Mouse (Mus musculus) myocyte (in vitro differentiated cells): ENCODE measurements at regions not wholly inside any gene's neighbourhood (a gene's known extent, or its start where the extent isn't known, plus 50 kb on each side); places are given as distances from the start of the nearest gene placed in this dataset.
A peak's percentile ranks its signal among the peaks of the same experiment; 100 is the strongest.

Experiments
- H3K27me3 ChIP-seq: one replicate; pipeline ENCODE4 v1.6.1; 2011; ENCODE audit not compliant: control insufficient read depth, insufficient read depth, insufficient read length
- H3K36me3 ChIP-seq: one replicate; pipeline ENCODE4 v1.6.1; 2011; ENCODE audit not compliant: control insufficient read depth, insufficient read depth
- H3K4me2 ChIP-seq: one replicate; pipeline ENCODE4 v1.6.1; 2011; ENCODE audit warnings: low read depth, control low read depth
- H3K4me3 ChIP-seq: one replicate; pipeline ENCODE4 v1.5.1; 2011; ENCODE audit warnings: mild to moderate bottlenecking, control low read depth, moderate library complexity
- H3K79me2 ChIP-seq: one replicate; pipeline ENCODE4 v1.6.1; 2011; ENCODE audit not compliant: control insufficient read depth, insufficient read depth
- H3ac ChIP-seq: one replicate; pipeline ENCODE4 v1.6.1; 2011; ENCODE audit not compliant: control insufficient read depth, insufficient read length
- CEBPB ChIP-seq: IDR thresholded peaks from 2 replicates; pipeline ENCODE4 v1.6.1; 2011; ENCODE audit warnings: mild to moderate bottlenecking, moderate library complexity; ENCODE audit not compliant: poor library complexity, insufficient read depth, severe bottlenecking
- E2F4 ChIP-seq: IDR thresholded peaks from one replicate; pipeline ENCODE4 v1.6.1; 2011; ENCODE audit warnings: mild to moderate bottlenecking, control low read depth, moderate library complexity; ENCODE audit not compliant: insufficient read depth
- MAX ChIP-seq: IDR thresholded peaks from one replicate; pipeline ENCODE4 v1.6.1; 2011; ENCODE audit warnings: low read depth, mild to moderate bottlenecking, control low read depth
- MYOD1 ChIP-seq, 3 experiments: IDR thresholded peaks; one replicate each; pipeline ENCODE4 v1.6.1; 2011; ENCODE audit warnings: control low read depth in 2 of 3, low read depth in 2 of 3, mild to moderate bottlenecking in 2 of 3, moderate library complexity in 1 of 3; ENCODE audit not compliant: insufficient read length in 2 of 3, control insufficient read depth in 1 of 3
- MYOG ChIP-seq, 3 experiments: IDR thresholded peaks; one replicate each; pipeline ENCODE4 v1.6.1; 2011; ENCODE audit warnings: control low read depth in 2 of 3, low read depth in 2 of 3, mild to moderate bottlenecking in 2 of 3; ENCODE audit not compliant: insufficient read length in 2 of 3, control insufficient read depth in 1 of 3, insufficient read depth in 1 of 3
- POLR2A ChIP-seq: IDR thresholded peaks from one replicate; pipeline ENCODE4 v1.6.1; 2011; ENCODE audit warnings: low read depth, mild to moderate bottlenecking, control low read depth, moderate library complexity; ENCODE audit not compliant: insufficient read length
- POLR2AphosphoS2 ChIP-seq: IDR thresholded peaks from one replicate; pipeline ENCODE4 v1.6.1; 2011; ENCODE audit warnings: low read depth, control low read depth; ENCODE audit not compliant: insufficient read length
- REST ChIP-seq: IDR thresholded peaks from one replicate; pipeline ENCODE4 v1.6.1; 2011; ENCODE audit warnings: mild to moderate bottlenecking, control low read depth, moderate library complexity; ENCODE audit not compliant: insufficient read depth, insufficient read length
- SRF ChIP-seq: IDR thresholded peaks from one replicate; pipeline ENCODE4 v1.6.1; 2011; ENCODE audit warnings: low read depth; ENCODE audit not compliant: control insufficient read depth, insufficient read length
- TCF12 ChIP-seq: IDR thresholded peaks from one replicate; pipeline ENCODE4 v1.6.1; 2011; ENCODE audit warnings: mild to moderate bottlenecking, control low read depth; ENCODE audit not compliant: poor library complexity, insufficient read depth, severe bottlenecking
- TCF3 ChIP-seq: IDR thresholded peaks from one replicate; pipeline ENCODE4 v1.6.1; 2011; ENCODE audit warnings: low read depth, control low read depth; ENCODE audit not compliant: insufficient read length
- USF1 ChIP-seq: IDR thresholded peaks from one replicate; pipeline ENCODE4 v1.6.1; 2011; ENCODE audit warnings: low read depth, mild to moderate bottlenecking, control low read depth, moderate library complexity

DNA sequence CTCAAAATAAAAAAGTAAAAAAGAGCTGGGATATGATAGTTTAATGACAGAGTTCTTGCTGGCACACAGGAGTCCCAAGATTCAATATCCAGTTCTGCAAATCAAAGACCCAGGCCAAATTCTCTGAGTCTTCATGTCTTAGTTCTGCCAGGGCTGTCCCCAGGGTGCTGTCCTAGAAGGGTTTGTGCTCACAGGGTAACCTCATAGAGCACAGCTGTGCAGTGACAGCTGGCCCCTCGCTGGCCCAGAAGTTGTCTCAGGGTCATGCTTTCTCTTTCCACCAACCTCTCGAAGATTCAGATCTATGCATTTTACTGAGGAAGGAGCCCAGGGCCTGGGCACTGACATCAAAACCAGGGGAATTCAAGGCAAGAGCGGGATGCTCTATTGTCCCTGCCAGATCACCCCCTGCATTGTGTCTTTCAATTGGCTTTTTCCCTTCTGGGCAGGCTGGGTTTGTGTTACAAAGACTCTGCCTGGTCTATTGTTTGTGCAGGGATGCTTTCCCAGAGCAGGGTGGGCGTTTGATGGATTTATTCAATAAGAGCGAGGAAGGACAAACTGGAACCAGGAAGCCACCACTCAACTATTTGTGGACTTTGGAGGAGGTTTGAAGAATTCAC is 121.9 kb upstream of the Serp2 start:
- Histone ChIP-seq H3K79me2 (no peaks in the 10 kb centered on the region), H3K4me3 (no peak overlapping the region), H3ac (no peak overlapping the region), H3K27me3 (no peaks in the 10 kb centered on the region), H3K4me2 (no peak overlapping the region), H3K36me3 (no peaks in the 10 kb centered on the region)
- TF ChIP-seq MAX, result no peak
- TF ChIP-seq TCF3, result peak; percentile 53
- peak; percentile 37 to 84 (median 71) for TF ChIP-seq MYOG (IDR thresholded peaks at IDR 0.05; ENCODE audit: control insufficient read depth in 1 of 3, insufficient read depth in 1 of 3, insufficient read length in 2 of 3, low read depth in 2 of 3)
- TF ChIP-seq MYOD1 (IDR thresholded peaks at IDR 0.05; ENCODE audit: control insufficient read depth in 1 of 3, insufficient read length in 2 of 3, low read depth in 2 of 3), result peak in 2 of 3 experiments; percentile 81 to 85

DNA sequence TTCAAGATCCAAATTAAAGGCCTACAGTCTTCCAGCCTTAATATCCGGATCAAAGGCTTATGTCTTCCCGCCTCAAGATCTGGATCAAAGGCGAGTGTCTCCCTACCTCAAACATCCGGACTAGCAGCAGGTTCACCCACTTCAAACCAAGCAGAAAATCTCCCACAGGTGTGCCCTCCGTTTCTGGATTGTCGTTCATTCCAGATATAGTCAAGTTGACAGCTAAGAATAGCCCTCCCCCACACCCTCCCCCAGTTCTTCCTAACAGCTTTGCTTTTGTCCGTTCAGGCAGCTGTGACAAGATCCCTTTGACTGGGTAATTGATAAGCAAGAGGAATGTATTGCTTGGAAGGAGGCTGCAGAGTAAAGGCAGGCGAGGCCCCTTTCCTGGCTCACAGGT is 118.3 kb upstream of the Serp2 start:
- Histone ChIP-seq H3K79me2 (no peaks in the 10 kb centered on the region), H3ac (no peak overlapping the region), H3K4me2 (no peak overlapping the region), H3K4me3 (no peak overlapping the region), H3K27me3 (no peaks in the 10 kb centered on the region), H3K36me3 (no peaks in the 10 kb centered on the region)
- TF ChIP-seq POLR2AphosphoS2, result no peak
- no peak for TF ChIP-seq USF1
- no peak for TF ChIP-seq CEBPB
- no peak for TF ChIP-seq SRF
- TF ChIP-seq REST, result no peak

DNA sequence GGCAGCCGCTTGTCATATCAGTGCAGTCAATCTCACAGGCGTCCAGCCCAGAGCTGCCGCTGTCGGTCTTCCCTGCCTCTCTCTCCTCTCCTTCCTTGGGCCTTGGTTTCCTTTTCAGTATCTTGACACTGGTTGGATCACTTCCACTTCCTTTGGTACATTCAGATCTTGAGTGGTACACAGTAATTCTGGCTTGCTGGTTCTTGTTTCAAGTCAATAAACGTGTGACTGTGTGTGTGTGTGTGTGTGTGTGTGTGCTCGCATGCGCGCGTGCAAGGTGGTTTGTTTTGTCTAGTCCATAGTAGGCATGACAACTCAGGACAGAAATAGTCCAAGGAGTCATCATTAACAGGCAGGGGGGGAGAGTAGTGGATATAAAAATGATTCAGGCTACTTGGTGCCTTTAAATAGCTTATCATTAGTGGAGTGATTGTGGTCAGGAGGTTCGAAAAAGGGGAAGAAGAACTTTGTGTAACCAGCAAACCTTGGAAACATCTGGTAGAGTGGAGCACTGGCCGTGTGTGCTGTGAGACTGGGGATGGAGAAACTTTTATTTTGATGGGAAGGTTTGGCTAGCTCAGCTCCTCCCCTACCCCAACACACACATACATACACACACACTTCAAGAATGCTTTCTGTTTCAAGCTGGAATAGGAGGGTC is 117.1 kb upstream of the Serp2 start:
- Histone ChIP-seq H3K79me2 (no peaks in the 10 kb centered on the region), H3K36me3 (no peaks in the 10 kb centered on the region), H3K4me3 (no peak overlapping the region), H3ac (no peak overlapping the region), H3K27me3 (no peaks in the 10 kb centered on the region), H3K4me2 (peak overlapping the region; percentile 28)
- TF ChIP-seq E2F4 (no peak), MAX (no peak), POLR2AphosphoS2 (no peak), TCF12 (no peak), REST (no peak), MYOG (IDR thresholded peaks at IDR 0.05; ENCODE audit: control insufficient read depth in 1 of 3, insufficient read depth in 1 of 3, insufficient read length in 2 of 3, low read depth in 2 of 3) (no peak), TCF3 (no peak), SRF (no peak), CEBPB (no peak)

- no peaks in the 10 kb centered on the region for H3K36me3 ChIP-seq
- H3K79me2 ChIP-seq, result no peaks in the 10 kb centered on the region
- H3K27me3 ChIP-seq, result no peaks in the 10 kb centered on the region
- no peak overlapping the region for H3ac ChIP-seq
- H3K4me3 ChIP-seq, result no peak overlapping the region
- no peak for TF ChIP-seq TCF3
- no peak overlapping the region for H3K4me2 ChIP-seq
Measured at GRCm38 (mm10) chr14:76672899-76673298, 116.2 kb upstream of the Serp2 start.

- H3K4me3 ChIP-seq, result no peak overlapping the region
- H3K79me2 ChIP-seq, result no peaks in the 10 kb centered on the region
- H3K4me2 ChIP-seq, result no peak overlapping the region
- no peaks in the 10 kb centered on the region for H3K27me3 ChIP-seq
- TF ChIP-seq POLR2A (no peak), MAX (no peak), POLR2AphosphoS2 (no peak), REST (no peak), E2F4 (no peak), MYOG (IDR thresholded peaks at IDR 0.05; ENCODE audit: control insufficient read depth in 1 of 3, insufficient read depth in 1 of 3, insufficient read length in 2 of 3, low read depth in 2 of 3) (no peak), TCF3 (no peak), TCF12 (no peak), SRF (no peak), USF1 (no peak), MYOD1 (IDR thresholded peaks at IDR 0.05; ENCODE audit: control insufficient read depth in 1 of 3, insufficient read length in 2 of 3, low read depth in 2 of 3) (no peak), CEBPB (no peak)
- no peak overlapping the region for H3ac ChIP-seq
- no peaks in the 10 kb centered on the region for H3K36me3 ChIP-seq
Measured at GRCm38 (mm10) chr14:76672442-76672841, 115.8 kb upstream of the Serp2 start.
